Mouse (Mus musculus) midbrain, embryonic 13.5 days (tissue): ENCODE results near the gene Wdr27. TPM values are rescaled to one million over a fixed set of nuclear protein-coding genes. Genes with fewer than 3 reads are reported as not detected.
A peak's percentile ranks its signal among the peaks of the same experiment; 100 is the strongest.

Experiments used
- ATAC-seq: fragments of 200-750 bp; cut with Nextera tagmentation; 2 replicates; pipeline ENCODE4 v1.8.0; 2017; ENCODE audit warnings: mild to moderate bottlenecking, moderate TSS enrichment, moderate library complexity
- H3K27ac ChIP-seq: fragments of 300-500 bp; sonication (generic); 2 replicates; pipeline ENCODE4 v1.5.1; 2015; ENCODE audit warnings: inconsistent platforms, mild to moderate bottlenecking, moderate library complexity
- H3K27me3 ChIP-seq: fragments of 300-500 bp; sonication (generic); 2 replicates; pipeline ENCODE4 v1.6.1; 2015; ENCODE audit warnings: mild to moderate bottlenecking, inconsistent platforms
- H3K36me3 ChIP-seq: fragments of 300-500 bp; sonication (generic); 2 replicates; pipeline ENCODE4 v1.6.1; 2015; ENCODE audit warnings: mild to moderate bottlenecking, inconsistent platforms
- H3K4me1 ChIP-seq: fragments of 300-500 bp; sonication (generic); replicated peaks from 2 replicates; pipeline ENCODE4 v1.6.1; 2015; ENCODE audit warnings: inconsistent platforms
- H3K4me2 ChIP-seq: fragments of 300-500 bp; sonication (generic); replicated peaks from 2 replicates; pipeline ENCODE4 v1.6.1; 2015; ENCODE audit warnings: moderate library complexity, mild to moderate bottlenecking, inconsistent platforms
- H3K4me3 ChIP-seq: fragments of 300-500 bp; sonication (generic); replicated peaks from 2 replicates; pipeline ENCODE4 v1.5.1; 2015; ENCODE audit warnings: mild to moderate bottlenecking, inconsistent platforms
- H3K9ac ChIP-seq: fragments of 300-500 bp; sonication (generic); replicated peaks from 2 replicates; pipeline ENCODE4 v1.6.1; 2015; ENCODE audit warnings: mild to moderate bottlenecking, inconsistent platforms
- H3K9me3 ChIP-seq: fragments of 300-500 bp; sonication (generic); 2 replicates; pipeline ENCODE4 v1.6.1; 2016; ENCODE audit warnings: mild to moderate bottlenecking, inconsistent platforms
- whole genome bisulfite sequencing: fragments of 180-500 bp; shearing (Covaris S2); methylation state at CpG from one replicate; pipeline ENCODE4 v1.1.7; 2015; 5-methylcytosine and 5-hydroxymethylcytosine counted together
- polyA plus RNA-seq: library from polyadenylated mRNA; unstranded; fragments of >200 nt; fragmentation: Nextera tagmentation; extraction: Ambion mirVana; gene quantifications from 2 replicates; pipeline ENCODE4 v1.2.1, GENCODE M21; 2015

The Wdr27 gene
- polyA plus RNA-seq, 1 experiment from 2014 or later = 9.0 TPM

DNA sequence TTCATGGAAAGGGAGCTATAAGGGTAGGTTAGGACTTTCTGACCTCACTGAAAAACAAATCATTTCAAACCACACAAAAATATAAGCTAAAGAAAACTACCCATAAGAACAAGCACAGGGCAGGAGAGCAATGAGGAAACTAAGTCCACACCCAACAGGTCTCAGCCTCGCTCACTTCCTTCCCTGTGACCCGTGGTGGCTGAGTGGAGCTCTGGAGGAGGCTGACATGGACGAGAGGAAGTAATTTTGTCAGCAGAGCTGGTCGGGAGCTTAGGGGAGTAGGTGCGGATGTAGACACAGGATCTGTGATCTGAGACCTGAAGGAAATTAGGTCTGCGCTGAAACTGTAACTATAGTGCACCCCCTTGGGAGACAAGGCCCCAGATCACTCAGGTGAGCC, 21.4 kb downstream of the Wdr27 start:
- Histone ChIP-seq H3K27ac (no peak overlapping the region), H3K9me3 (no peaks in the 10 kb centered on the region), H3K9ac (no peak overlapping the region), H3K4me1 (no peaks in the 10 kb centered on the region), H3K4me3 (no peak overlapping the region), H3K4me2 (no peak overlapping the region), H3K27me3 (no peaks in the 10 kb centered on the region), H3K36me3 (no peaks in the 10 kb centered on the region)
- WGBS = 79% methylated on average over 6 of the region's 6 CpGs
- ATAC-seq = no peak

DNA sequence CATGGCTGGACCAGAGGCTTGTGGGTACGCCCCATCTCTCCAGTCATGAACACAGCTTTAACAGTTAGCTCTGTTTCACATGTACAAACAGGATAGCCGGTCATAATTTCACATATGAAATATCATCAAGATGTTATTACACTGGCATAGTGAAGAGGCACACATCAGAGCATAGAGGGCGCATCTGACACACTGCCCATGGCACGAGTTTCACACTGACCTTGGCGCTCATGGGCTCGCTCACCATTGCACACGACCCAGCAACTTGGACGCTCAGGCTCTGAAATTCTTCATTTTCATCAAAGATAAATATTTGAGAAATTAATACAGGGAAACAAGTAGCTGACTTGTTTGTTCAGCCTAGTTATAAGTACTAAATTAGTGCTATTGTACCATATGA, 25.1 kb downstream of the Wdr27 start:
- H3K4me3 ChIP-seq = no peak overlapping the region
- no peak overlapping the region for H3K4me2 ChIP-seq
- no peak overlapping the region for H3K9ac ChIP-seq
- no peaks in the 10 kb centered on the region for H3K4me1 ChIP-seq
- H3K36me3 ChIP-seq = no peaks in the 10 kb centered on the region
- H3K27ac ChIP-seq = no peak overlapping the region
- no peak for ATAC-seq
- H3K9me3 ChIP-seq = no peaks in the 10 kb centered on the region
- WGBS = 91% methylated on average over 8 of the region's 8 CpGs
- no peaks in the 10 kb centered on the region for H3K27me3 ChIP-seq

DNA sequence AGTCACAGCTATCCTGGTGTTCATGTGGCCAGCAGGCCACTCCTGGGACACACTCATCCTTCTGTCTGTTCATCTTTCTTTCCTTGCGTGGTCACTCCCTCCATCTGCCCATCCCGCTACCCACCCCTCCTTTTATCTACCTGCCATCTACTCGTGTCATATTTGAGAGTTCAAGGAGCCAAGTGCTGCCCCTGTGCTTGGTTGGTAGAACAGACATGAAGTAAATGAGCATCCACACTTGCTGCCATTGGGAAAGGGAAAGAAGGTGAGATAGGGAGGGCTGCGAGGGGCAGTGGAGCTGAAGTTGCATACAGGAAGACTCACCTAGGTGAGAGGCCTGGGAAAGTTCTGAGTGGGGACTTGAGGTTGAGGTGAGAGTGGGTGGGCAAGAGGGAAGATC, 28.6 kb downstream of the Wdr27 start:
- no peaks in the 10 kb centered on the region for H3K36me3 ChIP-seq
- H3K27ac ChIP-seq = no peak overlapping the region
- H3K4me3 ChIP-seq = no peak overlapping the region
- no peaks in the 10 kb centered on the region for H3K4me1 ChIP-seq
- H3K4me2 ChIP-seq = no peak overlapping the region
- no peaks in the 10 kb centered on the region for H3K27me3 ChIP-seq
- WGBS = 93% methylated on average over 4 of the region's 4 CpGs
- no peaks in the 10 kb centered on the region for H3K9me3 ChIP-seq
- no peak for ATAC-seq
- no peak overlapping the region for H3K9ac ChIP-seq

DNA sequence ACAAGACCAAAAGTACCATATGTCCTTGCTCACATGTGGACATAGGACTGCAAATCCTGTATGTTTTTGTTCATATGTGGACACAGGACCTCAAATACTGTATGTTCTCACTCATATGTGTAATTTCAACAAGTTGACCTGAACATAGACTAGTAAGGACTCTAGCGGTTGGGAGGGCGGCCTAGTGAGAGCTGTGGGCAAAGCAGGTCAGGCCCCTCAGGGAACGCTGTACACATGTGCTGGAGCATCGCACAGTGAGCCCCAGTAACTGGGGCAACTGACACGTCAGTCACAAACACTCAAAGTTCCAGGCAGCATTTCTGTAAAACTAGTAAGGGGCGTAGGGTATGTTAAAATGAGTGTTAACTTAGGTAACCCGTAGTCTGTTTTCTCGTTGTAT, 30.0 kb downstream of the Wdr27 start:
- H3K9ac ChIP-seq = no peak overlapping the region
- no peaks in the 10 kb centered on the region for H3K9me3 ChIP-seq
- H3K27me3 ChIP-seq = no peaks in the 10 kb centered on the region
- no peak overlapping the region for H3K4me2 ChIP-seq
- H3K4me1 ChIP-seq = no peaks in the 10 kb centered on the region
- H3K4me3 ChIP-seq = no peak overlapping the region
- H3K36me3 ChIP-seq = no peaks in the 10 kb centered on the region
- ATAC-seq = no peak
- no peak overlapping the region for H3K27ac ChIP-seq
- WGBS = 89% methylated on average over 8 of the region's 8 CpGs

DNA sequence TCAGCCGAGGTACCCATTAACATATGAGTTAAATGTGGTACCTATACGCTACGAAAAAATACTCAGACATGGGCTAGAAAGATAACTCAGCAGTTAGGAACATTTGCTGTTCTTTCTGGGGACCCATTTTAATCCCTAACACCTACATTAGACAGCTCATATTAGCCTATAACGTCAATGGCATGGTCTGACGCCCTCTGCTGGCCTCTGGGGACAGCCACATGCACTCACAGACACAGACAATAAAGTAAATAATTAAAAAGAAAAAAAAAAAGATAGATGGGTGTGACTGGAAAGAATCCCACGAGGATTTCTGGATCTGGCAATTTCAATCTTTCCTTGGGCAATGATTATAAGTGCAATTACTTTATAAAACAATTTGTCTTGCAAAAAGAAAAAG, 30.5 kb downstream of the Wdr27 start:
- Histone ChIP-seq H3K4me2 (no peak overlapping the region), H3K9ac (no peak overlapping the region), H3K27ac (no peak overlapping the region), H3K9me3 (no peaks in the 10 kb centered on the region), H3K27me3 (no peaks in the 10 kb centered on the region), H3K4me3 (no peak overlapping the region), H3K4me1 (no peaks in the 10 kb centered on the region), H3K36me3 (no peaks in the 10 kb centered on the region)
- 48% methylated on average over 6 of the region's 6 CpGs for WGBS
- ATAC-seq = no peak

DNA sequence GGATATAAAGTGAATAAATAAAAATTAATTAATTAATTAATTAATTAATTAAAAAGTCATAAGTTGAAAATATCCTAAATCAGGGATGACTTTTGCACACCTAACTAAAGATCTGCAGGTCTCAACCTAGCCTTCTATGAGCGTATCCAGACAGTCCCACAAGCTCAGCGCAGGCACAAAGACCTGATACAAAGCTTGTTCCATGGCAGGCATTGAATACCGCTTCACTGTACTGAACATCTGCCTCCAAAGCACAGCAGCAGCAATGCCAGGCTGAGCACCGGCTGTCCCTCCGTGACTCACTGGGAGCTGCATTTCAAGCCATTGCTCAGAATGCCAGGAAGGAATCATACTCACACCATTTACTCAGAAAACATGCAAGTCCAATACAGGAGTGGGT, 32.2 kb downstream of the Wdr27 start:
- H3K9ac ChIP-seq = no peak overlapping the region
- 95% methylated on average over 5 of the region's 5 CpGs for WGBS

DNA sequence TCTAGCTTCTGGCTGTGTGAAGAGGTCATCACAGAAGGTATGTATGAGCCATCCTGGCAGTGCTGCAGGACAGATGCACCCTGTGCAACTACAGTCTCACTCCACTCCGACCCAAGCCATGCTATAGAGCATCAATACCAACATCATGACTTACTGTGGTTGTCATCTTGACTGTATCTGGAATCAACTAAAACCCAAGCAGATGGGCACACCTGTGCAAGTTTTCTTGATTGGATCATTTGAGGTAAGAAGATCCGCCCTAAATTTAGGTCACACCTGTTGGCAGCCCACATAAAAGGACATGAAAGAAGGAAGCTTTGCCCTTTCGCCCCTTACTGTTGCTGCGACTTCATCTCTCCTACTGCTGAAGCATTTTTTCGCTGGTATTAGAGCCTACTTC, 33.6 kb downstream of the Wdr27 start:
- H3K27me3 ChIP-seq = no peaks in the 10 kb centered on the region
- no peaks in the 10 kb centered on the region for H3K36me3 ChIP-seq
- 89% methylated on average over 5 of the region's 5 CpGs for WGBS
- H3K4me3 ChIP-seq = no peak overlapping the region
- no peaks in the 10 kb centered on the region for H3K4me1 ChIP-seq
- no peak for ATAC-seq
- H3K9ac ChIP-seq = no peak overlapping the region
- H3K4me2 ChIP-seq = no peak overlapping the region
- H3K27ac ChIP-seq = no peak overlapping the region
- no peaks in the 10 kb centered on the region for H3K9me3 ChIP-seq

More for the DNA sequence above, 32.2 kb downstream of the Wdr27 start:
- H3K27ac ChIP-seq = no peak overlapping the region
- H3K4me2 ChIP-seq = no peak overlapping the region
- no peaks in the 10 kb centered on the region for H3K9me3 ChIP-seq
- H3K4me3 ChIP-seq = no peak overlapping the region
- H3K27me3 ChIP-seq = no peaks in the 10 kb centered on the region
- H3K36me3 ChIP-seq = no peaks in the 10 kb centered on the region
- H3K4me1 ChIP-seq = no peaks in the 10 kb centered on the region
- ATAC-seq = no peak

DNA sequence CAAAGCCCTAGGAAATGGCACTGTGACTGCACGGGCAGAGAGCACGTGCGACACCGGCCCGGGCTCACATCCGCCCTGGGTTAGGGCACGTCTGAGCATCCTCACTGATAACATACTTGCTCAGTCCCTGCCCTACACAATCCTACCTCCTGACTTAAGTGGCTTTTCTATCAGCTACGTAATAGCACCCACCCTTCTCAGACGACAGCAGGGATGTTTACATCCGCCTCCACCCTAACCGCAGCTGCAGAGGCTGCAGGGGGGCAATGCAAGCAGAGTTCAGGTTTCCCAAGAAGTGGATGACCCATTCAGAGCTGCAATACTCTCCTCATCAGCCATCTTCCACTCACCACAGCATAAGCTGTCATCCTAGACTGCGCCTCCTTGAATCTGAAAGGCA, 35.8 kb downstream of the Wdr27 start:
- Histone ChIP-seq H3K36me3 (no peaks in the 10 kb centered on the region), H3K27me3 (no peaks in the 10 kb centered on the region), H3K4me1 (no peaks in the 10 kb centered on the region), H3K27ac (no peak overlapping the region), H3K9ac (no peak overlapping the region), H3K9me3 (no peaks in the 10 kb centered on the region), H3K4me2 (no peak overlapping the region), H3K4me3 (no peak overlapping the region)
- no peak for ATAC-seq
- 84% methylated on average over 12 of the region's 12 CpGs for WGBS

DNA sequence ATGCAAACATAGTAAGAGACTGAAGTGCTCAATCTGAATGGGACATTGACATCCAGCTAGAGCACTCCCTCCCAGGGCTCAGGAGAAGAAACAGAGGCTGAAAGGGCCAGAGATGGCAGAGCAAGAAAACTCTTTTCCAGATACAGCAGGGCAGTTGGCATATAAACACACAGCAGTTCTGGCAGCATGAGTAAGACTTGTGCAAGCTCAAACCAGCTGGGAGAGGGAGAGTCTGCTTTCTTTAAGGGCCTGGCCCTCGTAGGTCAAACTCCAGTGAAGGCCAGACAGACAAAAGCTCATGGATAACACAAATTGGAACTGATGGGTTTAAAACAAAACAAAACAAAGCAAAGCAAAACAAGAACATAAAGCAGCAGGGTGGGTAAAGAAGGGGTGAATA, 36.3 kb downstream of the Wdr27 start:
- ATAC-seq = no peak
- Histone ChIP-seq H3K4me1 (no peaks in the 10 kb centered on the region), H3K4me3 (no peak overlapping the region), H3K36me3 (no peaks in the 10 kb centered on the region), H3K27ac (no peak overlapping the region), H3K9me3 (no peaks in the 10 kb centered on the region), H3K9ac (0 out of 2 replicates have a peak overlapping the region, but pooled peaks have one; percentile 1), H3K27me3 (no peaks in the 10 kb centered on the region), H3K4me2 (no peak overlapping the region)
- WGBS = 16% methylated on average over 1 of the region's 1 CpGs

DNA sequence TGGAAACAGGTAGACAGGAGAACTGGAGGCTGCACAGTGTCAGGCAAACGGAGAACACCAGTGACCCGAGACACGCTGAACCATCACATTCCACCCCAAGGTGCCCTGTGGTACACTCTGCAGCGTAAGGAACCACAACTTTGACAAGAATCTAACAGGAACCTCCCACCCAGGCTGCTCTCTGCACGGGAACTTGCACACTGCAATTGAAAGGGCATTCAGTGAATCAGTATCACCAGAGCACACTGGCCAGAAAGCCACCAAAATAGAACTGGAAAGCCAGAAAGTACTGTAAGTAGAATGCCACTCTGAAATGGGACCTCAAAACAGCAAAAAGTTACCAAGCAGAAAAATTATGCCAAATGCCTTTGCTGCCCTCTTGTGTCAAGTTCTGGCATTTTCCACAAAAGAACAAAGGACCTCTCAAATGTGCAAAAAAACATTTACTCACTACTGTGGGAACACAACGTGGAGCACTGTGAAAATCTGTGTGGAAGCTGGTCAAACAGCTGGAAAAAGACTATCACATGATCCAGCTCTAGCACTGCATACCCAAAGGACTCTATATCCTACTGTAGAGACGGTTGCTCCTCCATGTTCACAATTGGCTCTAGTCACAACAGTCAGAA, 38.2 kb downstream of the Wdr27 start:
- Histone ChIP-seq H3K9me3 (no peaks in the 10 kb centered on the region), H3K9ac (no peak overlapping the region), H3K4me2 (no peak overlapping the region), H3K4me1 (no peaks in the 10 kb centered on the region), H3K4me3 (no peak overlapping the region), H3K27me3 (no peaks in the 10 kb centered on the region), H3K27ac (no peak overlapping the region), H3K36me3 (no peaks in the 10 kb centered on the region)
- peak; percentile 74 for ATAC-seq
- WGBS = 56% methylated on average over 7 of the region's 7 CpGs

DNA sequence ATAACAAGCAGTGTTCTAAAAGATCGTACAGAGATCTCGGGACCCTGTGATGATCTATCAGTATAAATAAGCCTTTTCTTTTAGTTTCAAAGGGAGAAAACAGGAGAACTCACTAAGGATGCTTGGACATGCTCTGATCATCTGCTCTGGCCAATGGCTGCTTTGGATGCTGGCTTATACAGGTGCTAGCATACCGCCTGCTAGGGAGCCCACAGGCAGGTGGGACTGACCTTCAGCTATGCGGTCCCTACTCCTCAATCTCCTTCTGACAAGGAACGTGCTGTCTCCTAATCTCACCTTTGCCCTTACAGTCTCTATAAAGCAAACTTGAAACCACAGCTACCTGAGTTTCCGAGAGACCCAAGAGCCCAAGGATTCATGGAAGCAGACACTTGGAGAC, 38.8 kb downstream of the Wdr27 start:
- ATAC-seq = no peak
- H3K27ac ChIP-seq = no peak overlapping the region
- WGBS = 90% methylated on average over 6 of the region's 6 CpGs
- no peak overlapping the region for H3K4me2 ChIP-seq
- H3K9me3 ChIP-seq = no peaks in the 10 kb centered on the region
- no peaks in the 10 kb centered on the region for H3K4me1 ChIP-seq
- H3K27me3 ChIP-seq = no peaks in the 10 kb centered on the region
- H3K9ac ChIP-seq = 0 out of 2 replicates have a peak overlapping the region, but pooled peaks have one; percentile 10
- no peak overlapping the region for H3K4me3 ChIP-seq
- no peaks in the 10 kb centered on the region for H3K36me3 ChIP-seq

DNA sequence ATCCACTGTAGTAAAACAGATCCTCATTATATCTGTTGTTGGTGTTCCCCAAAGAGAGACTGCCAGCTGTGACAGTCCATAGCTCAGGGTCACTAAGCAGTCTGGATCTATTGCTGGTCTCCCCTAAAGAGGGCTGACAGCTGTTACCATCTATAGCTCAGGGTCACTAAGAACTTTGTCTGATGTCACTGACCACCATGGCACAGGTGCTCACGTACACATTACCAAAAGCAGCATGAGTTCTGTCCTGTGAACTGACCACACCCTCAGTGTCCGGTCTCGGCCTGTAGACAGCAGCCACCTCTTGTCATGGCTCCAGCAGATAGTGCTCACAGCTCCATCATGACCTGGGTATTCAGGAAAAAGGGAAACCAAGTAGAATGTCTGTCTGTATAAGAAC, 39.7 kb downstream of the Wdr27 start:
- Histone ChIP-seq H3K9ac (no peak overlapping the region), H3K27me3 (no peaks in the 10 kb centered on the region), H3K4me3 (no peak overlapping the region), H3K27ac (no peak overlapping the region), H3K36me3 (no peaks in the 10 kb centered on the region), H3K4me2 (no peak overlapping the region), H3K4me1 (no peaks in the 10 kb centered on the region), H3K9me3 (no peaks in the 10 kb centered on the region)
- ATAC-seq = no peak
- 88% methylated on average over 3 of the region's 3 CpGs for WGBS

DNA sequence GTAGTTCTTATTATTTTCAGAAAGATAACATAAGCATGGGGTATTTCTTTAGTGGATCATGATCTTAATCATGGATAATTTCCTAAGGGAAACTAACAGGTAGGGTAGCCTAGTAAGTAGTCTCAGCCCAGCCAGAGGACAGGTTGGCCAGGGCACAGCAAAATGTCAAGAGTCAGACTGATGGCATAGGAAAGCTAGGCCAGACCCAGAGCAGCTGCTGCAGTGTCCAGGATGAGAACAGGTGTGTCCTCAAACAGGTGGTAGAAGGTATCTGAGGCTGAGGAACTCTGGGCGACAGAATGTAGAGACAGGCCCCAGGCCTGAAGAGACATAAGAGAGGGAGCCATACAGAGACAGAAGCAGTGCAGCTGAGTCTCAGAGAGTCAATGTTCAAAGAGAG, 44.0 kb downstream of the Wdr27 start:
- WGBS = 92% methylated on average over 1 of the region's 1 CpGs
- H3K27me3 ChIP-seq = no peaks in the 10 kb centered on the region
- no peaks in the 10 kb centered on the region for H3K36me3 ChIP-seq
- no peak overlapping the region for H3K4me3 ChIP-seq
- H3K27ac ChIP-seq = no peak overlapping the region
- no peak overlapping the region for H3K9ac ChIP-seq
- no peaks in the 10 kb centered on the region for H3K4me1 ChIP-seq
- no peaks in the 10 kb centered on the region for H3K9me3 ChIP-seq
- no peak for ATAC-seq
- no peak overlapping the region for H3K4me2 ChIP-seq
